Mouse (Mus musculus) erythroid progenitor cell, adult 5-6 weeks (primary cell): Measurements from ENCODE around the gene A730009L09Rik. TPM values are rescaled to one million over a fixed set of nuclear protein-coding genes. Genes with fewer than 3 reads are reported as not detected.

ENCODE experiments used
- ATAC-seq: replicated peaks from 2 replicates; pipeline ENCODE4 v1.8.0; 2016; ENCODE audit warnings: moderate number of reproducible peaks, mild to moderate bottlenecking, moderate TSS enrichment, inconsistent platforms; ENCODE audit not compliant: poor library complexity, low FRiP score, severe bottlenecking
- total RNA-seq, 2 experiments: library from RNA; stranded (forward) in 1 of 2; stranded (reverse) in 1 of 2; fragments of 150-400 nt in 1 of 2; fragments of 186-747, 209-891 nt in 1 of 2; gene quantifications; 2 replicates each; pipeline versions ENCODE4 v1.2.3 to v1.2.4; 2015 to 2017; ENCODE audit warnings: low replicate concordance in 2 of 2

The A730009L09Rik gene
- total RNA-seq, 2 experiments from 2014 or later, result not detected

DNA sequence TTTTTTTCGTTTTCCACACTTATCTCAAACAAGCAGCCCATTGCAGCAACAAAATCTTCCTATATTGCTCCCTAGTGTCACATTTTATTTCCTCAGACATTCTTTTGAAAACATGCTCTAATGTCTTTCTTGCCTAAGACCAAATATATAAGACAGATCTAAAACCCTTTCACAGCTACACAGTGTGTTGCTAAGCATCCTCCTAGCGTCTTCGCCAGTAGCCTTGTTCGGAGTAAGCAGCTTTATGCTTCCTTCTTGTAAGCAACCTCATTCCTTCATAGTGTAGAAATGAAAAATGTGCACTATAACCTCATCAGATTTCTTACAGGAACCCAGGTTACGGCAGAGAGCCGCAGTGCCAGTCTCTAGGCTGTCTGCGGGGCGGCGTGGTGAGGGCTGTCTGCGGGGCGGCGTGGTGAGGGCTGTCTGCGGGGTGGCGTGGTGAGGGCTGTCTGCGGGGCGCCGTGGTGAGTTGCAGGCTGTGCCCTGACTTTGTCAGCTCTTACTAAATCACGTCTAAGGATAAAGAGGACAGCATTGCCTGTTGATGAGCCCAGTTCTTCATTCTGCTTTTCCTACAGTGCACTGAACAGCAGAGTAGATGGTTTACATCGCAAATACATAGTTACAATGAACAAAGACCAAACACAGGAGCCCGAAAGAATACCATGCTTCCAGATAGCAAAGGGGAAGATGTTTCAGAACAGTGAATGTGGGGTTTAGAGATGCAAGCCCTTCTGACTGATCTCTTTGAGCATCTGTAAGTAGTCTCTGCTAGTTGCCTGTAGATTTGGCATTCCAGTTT lies 43.4 kb downstream of the A730009L09Rik start:
- ATAC-seq, result no peak

DNA sequence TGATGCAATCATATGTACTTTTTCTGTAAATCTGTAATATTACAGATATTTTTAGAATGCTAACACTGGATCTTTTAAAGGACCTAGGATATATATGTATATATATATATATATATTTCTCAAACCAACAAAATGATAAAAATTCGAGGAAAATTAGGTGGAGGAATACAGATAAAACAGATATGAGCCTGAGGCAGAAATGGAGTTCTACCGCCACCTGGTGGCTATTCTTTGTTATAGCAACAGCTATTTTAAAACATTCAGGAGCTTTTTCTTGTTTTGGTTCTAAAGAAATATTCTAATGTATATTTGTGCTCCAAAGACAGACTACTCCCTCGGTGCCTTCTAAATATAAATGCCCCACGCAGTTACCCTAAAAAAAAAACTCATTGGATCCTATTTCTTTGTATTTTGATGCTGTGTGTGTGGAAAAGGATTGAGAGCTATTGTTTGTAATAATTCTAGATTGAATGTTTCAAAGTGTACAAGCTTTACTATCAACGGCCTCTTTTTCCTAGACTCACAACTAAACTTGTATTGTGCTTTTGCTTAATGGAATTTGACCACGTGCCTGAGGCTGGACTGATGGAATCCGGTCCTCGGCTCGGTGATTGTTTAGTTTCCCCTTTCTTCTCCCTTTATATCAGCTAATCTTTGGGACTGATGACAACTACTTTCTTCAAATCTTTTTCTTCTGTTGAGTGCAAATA lies 44.8 kb downstream of the A730009L09Rik start:
- ATAC-seq, result no peak

DNA sequence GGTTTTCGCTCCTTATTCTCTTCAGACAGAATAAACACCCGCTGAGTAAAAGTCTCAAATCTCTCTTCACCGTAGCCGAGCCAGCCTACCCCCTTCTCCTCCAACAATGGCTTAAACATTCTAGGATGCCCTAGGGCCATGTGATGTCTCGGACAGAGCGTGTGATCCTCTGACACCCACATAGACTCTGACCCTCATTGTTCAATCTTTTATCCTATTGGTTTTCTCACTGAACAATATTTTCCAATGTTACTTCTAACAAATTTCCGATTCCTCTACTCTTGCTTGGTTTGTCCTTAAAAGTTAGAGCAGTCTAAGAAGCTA lies 45.3 kb downstream of the A730009L09Rik start:
- ATAC-seq, result no peak

Other genes with a start within 250 kb of the A730009L09Rik start
- 4.2 and 13.3 TPM in 2 replicates for gene Mrpl39, start 220.6 kb downstream of the A730009L09Rik start, total RNA-seq (2015; ENCODE audit: low replicate concordance)
- 11.6 and 11.8 TPM in 2 replicates for gene Mrpl39, start 220.6 kb downstream of the A730009L09Rik start, total RNA-seq (2017; ENCODE audit: low replicate concordance)